Mouse (Mus musculus) kidney, adult 11 months (tissue): ENCODE data around the gene Fcgbp.
A peak's percentile ranks its signal among the peaks of the same experiment; 100 is the strongest.
"Not testable (repeated sequence)": the region's sequence is repeated elsewhere in the genome, so short reads cannot be mapped to it uniquely, and the experiment has no call there.

ENCODE experiments used
- DNase-seq: peaks from one replicate; pipeline ENCODE4 v3.0.0; 2022

The Fcgbp gene

DNA sequence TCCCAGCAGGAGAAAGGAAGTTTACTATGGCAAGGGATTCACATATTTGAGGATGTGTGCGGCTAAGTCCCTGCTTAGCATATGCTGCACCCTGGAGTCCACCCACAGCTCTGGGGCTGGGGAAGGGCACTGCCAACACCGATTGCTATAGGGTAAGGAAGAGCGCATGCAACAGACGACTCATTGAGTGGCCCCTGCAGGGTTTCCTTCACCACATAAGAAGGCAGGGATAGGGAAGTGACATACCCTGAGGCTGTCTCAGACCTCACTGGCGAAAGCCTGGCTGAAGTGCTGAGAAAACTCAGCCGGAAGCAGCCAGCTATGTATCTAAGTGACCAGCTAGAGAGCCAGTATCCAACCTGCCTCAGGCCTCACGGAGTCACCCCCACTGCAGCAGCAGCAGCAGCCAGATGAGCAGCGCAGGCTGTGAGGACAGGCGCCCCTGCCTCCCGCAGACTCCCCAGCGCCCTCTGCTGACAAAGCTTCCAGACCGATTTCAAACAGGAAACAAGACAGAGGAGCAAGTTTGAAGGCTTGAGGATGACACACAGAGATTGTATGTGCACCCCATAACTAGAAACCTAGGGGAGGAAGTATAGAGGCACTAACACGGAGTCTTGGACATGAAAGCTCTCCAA is 80.7 kb downstream of the Fcgbp start:
- no peak for DNase-seq

DNA sequence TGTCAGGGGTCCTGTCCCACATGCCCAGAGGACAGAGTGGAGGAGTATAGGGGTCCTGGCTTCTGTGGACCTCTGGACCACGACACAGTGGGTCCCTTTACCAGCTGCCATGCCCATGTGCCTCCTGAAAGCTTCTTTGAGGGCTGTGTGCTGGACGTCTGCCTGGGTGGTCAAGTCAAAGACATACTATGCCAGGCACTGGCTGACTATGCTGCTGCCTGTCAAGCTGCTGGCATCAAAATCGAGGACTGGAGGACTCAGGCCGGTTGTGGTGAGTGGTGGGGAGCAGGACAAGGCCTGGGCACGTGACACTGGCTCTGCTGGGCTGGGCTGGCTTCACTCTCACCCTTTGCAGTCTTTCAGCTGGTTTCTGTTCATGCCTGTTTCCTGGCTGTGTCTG is 82.6 kb downstream of the Fcgbp start:
- DNase-seq, result not testable (repeated sequence)

- DNase-seq, result no peak
Measured at GRCm38 (mm10) chr7:28159292-28159691, 88.3 kb downstream of the Fcgbp start.

DNA sequence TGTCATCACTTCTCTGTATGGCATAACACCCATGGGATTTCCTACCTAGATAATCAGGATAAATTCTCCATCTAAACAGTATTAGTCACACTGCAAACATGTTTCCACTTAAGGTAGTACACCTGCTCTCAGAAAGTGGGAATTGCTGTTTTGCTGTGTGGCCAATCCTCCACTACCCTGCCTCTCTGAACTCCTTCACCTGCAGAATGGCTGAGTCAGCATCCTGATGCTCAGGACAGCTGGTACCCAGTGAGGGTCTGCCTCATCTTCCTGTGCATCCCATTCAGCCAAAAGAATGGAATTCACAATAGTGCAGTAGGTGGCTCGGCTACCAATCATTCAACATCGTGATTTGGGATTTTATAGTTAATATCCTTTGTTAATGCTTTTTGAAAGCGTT is 88.9 kb downstream of the Fcgbp start:
- DNase-seq, result no peak

- DNase-seq, result no peak
Measured at GRCm38 (mm10) chr7:28161163-28161749, 90.2 kb downstream of the Fcgbp start.

DNA sequence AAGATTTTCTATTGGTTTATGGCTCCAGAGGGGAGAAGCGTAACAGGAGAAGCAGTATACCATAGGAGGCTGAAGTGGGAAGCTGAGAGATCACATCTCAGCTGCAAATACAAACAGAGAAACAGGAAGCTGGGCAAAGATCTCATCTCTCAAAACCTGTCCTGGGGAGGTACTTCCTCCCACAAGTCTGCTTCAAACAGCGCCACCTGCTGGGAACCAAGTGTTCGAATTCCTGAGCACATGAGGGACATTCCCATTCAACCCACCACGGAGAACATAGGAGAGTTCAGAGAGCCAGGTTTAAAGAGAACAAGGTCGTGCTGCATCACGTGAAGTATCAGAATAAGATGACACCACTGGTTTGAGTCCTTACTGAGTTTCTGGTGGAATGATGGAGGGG is 94.4 kb downstream of the Fcgbp start:
- no peak for DNase-seq

DNA sequence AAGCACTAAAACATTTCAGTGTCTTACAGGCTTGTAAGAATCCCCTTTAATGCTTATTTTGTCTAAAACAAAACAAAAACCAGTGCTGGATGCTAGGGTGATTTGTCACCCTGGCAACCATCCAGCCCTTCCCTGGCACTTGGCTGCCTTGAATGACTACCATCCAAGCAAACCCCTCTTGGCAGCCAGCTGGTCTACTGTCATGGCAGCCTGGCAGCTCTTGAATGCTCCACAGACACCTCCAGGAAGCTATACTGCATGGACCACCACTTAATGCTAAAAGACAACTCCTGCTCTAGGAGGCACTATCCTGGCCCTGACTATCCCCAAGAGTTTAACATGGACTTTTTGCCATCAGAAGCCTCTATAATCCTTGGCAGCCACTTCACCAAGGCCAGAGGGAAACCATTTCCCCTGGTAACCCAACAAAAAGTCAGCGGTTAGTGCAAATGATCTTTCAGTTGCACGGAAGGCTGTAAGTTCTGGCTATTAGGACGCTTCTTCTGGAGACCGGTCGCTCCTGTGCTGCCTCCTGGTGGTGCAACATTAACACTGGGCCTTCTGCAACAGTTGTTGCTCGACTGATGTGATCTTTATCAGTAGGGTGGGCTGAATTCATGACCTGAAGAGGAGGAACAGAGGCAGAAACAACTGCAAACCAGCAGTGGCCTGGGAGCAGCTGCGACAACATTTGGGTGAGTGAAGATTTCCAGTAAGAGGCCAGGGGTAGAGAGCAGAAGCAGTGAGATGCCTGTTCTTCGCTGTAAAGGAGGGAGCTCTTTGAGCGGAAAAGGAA is 97.5 kb downstream of the Fcgbp start:
- DNase-seq, result peak; percentile 63

- peak; percentile 86 for DNase-seq
Measured at GRCm38 (mm10) chr7:28169489-28170422, 98.7 kb downstream of the Fcgbp start, which contains the start of gene Fbl. Gene Fbl, plus strand, starts transcription at chr7:28169710.
